Mouse (Mus musculus) C2C12 (cell line): ENCODE results near the gene Reep1.

ENCODE experiments used
- CTCF ChIP-seq: IDR thresholded peaks from one replicate; pipeline ENCODE4 v1.5.1; 2011; ENCODE audit not compliant: control insufficient read depth, insufficient read depth, insufficient read length
- MAX ChIP-seq: IDR thresholded peaks from one replicate; pipeline ENCODE4 v1.6.1; 2011; ENCODE audit warnings: mild to moderate bottlenecking, control low read depth
- USF1 ChIP-seq: IDR thresholded peaks from one replicate; pipeline ENCODE4 v1.6.1; 2011; ENCODE audit warnings: low read depth, mild to moderate bottlenecking, control low read depth, moderate library complexity

DNA sequence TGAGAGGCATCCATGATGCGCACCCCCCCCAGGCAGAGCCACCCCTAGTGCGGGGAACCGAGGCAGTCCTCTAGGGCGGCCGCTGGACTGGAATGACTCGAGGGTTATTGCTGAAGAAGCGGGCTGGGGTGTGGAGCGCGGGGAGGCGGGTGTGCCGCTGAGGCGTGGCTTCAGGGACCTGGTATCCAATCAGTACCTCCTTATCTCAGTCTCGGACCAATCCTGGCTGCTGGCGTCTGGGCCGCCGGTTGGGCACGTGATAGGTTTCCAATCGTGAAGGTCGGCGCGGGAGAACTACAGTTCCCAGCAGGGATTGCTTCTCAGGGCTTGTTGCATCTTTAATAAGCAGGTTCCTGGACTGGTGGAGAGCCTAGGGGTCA is 124.2 kb downstream of the Reep1 start:
- TF ChIP-seq CTCF (no peak), USF1 (peak; percentile 98), MAX (no peak)
